Mouse (Mus musculus): ENCODE data around the gene Pgk1. TPM values are rescaled to one million over a fixed set of nuclear protein-coding genes. Genes with fewer than 3 reads are reported as not detected.
A peak's percentile ranks its signal among the peaks of the same experiment; 100 is the strongest.

The Pgk1 gene
- polyA plus RNA-seq, 1 experiment from 2014 or later = 290 TPM

DNA sequence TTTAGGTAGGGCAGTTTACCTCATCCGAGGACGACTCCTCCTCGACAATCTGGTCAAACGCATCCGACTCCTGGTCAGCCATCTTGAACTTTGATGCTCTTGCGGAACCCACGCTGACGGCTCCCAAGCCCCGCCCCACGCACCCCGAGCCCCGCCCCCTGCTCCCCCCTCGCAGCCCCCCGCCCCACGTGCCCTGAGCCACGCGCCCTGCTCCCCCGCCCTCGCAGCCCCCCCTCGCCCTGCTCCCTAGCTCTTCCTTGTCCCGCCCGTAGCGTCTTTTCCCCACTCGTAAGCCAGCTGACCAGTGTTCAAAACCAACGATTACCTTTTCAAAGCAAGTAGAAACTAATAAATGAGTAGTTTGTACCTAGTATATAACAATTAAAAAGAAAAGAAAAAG lies 34.2 kb downstream of the Pgk1 start, which contains the start of gene Taf9b:
Gene Taf9b (minus strand): TSS at position 101 of the 400 bp plus-strand sequence.
- ATAC-seq (ENCODE audit: low FRiP score, low read depth) = no peak
- 87% methylated on average over 23 of the region's 25 CpGs for WGBS
- no peaks in the 10 kb centered on the region for H3K9me3 ChIP-seq
- H3K4me3 ChIP-seq = peak within 1 kb of the TSS; percentile 53
- no peaks in the 10 kb centered on the region for H3K4me1 ChIP-seq
- H3K27ac ChIP-seq (replicated peaks) = peak within 1 kb of the TSS; percentile 82; the same call in 1 of the 2 replicates
- peak within 1 kb of the TSS; percentile 50 for H3K4me2 ChIP-seq (replicated peaks)
- H3K27me3 ChIP-seq = no peaks in the 10 kb centered on the region
- H3K9ac ChIP-seq (replicated peaks) = peak within 1 kb of the TSS; percentile 67; the same call in 1 of the 2 replicates
- H3K36me3 ChIP-seq = no peaks in the 10 kb centered on the region

Other genes with a start within 250 kb of the Pgk1 start
- gene Magt1, start 175.2 kb upstream of the Pgk1 start, polyA plus RNA-seq (2016; fragmentation: Nextera tagmentation; extraction: Ambion mirVana) = 36.8 and 37.5 TPM in 2 replicates
- gene Cox7b, start 171.4 kb upstream of the Pgk1 start, polyA plus RNA-seq (2016; fragmentation: Nextera tagmentation; extraction: Ambion mirVana) = 288 and 289 TPM in 2 replicates
- gene Atp7a, start 159.8 kb upstream of the Pgk1 start, polyA plus RNA-seq (2016; fragmentation: Nextera tagmentation; extraction: Ambion mirVana) = 27.8 and 28.0 TPM in 2 replicates
- gene Tlr13, start 43.9 kb upstream of the Pgk1 start, polyA plus RNA-seq (2016; fragmentation: Nextera tagmentation; extraction: Ambion mirVana) = 0.21 and 0.28 TPM in 2 replicates
- gene Taf9b, start 34.1 kb downstream of the Pgk1 start, polyA plus RNA-seq (2016; fragmentation: Nextera tagmentation; extraction: Ambion mirVana) = 12.4 and 14.2 TPM in 2 replicates
- gene Fnd3c2, start 68.3 kb downstream of the Pgk1 start, polyA plus RNA-seq (2016; fragmentation: Nextera tagmentation; extraction: Ambion mirVana) = not detected in 2 replicates

Measured in midbrain, embryonic 12.5 days (tissue).